Mouse (Mus musculus) retina, postnatal 1 day (tissue): ENCODE results near the gene Cacnb4.

Experiments used
- DNase-seq: peaks from one replicate; pipeline ENCODE4 v3.0.0-alpha.2; 2012

Gene Cacnb4

DNA sequence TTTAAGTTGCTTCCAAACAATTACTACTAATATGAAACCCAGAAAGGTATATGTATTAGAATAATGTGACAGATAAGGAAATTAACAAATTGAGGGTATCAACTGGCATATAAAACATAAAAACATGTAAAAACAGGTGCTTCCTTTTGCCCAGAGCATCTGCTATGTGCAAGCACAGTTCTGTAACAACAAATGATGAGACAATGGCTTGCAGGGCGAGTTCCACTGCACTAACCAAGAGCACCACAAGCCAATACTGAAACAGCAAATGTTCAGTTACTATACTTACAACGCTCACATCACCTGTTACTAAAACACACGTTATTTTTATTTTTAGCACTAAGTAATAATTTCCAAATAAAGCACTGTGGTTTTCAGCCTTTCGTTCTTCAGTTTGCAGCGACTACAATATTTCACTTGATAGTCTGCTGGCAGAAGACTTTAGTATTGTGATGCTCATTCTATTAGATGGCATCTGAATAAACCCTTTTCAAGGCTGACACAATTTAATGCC is 264.1 kb downstream of the Cacnb4 start:
- no peak for DNase-seq

DNA sequence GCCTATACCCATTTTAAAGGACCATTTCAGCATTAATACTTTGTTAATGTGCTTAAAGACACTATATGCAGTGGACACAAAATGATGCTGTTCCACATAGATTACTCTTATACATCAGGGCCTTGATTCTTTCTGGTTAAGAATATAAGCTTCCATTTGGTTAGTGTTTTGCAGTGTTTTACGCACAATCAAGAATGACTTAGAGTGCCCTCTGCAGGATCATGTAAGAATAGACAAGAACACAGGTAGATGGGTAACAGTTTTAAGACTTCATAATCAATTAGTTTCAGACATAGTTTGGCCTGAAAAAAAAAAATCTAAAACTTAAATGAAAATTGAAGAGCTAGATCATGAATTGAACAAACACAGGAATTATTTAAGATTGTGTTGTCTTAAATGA is 270.2 kb downstream of the Cacnb4 start:
- no peak for DNase-seq

DNA sequence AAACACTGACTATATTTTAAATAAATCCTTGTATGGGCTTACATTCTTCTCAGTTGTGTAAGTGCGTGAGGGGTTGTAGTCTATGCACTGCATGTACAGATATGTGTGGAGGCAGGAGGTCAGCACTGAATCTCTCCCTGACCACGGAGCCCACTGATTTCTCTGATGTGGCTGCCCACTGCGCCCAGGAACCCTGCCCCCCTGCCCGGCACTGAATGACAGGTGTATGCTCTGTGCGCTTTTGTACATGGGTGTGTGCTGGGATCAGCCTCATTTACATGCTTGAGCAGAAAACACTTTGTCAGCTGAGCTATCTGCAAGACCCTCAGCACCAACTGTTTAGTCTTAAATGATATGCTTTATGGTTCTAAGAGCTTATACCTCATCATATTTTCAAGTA is 271.4 kb downstream of the Cacnb4 start:
- DNase-seq, result no peak

DNA sequence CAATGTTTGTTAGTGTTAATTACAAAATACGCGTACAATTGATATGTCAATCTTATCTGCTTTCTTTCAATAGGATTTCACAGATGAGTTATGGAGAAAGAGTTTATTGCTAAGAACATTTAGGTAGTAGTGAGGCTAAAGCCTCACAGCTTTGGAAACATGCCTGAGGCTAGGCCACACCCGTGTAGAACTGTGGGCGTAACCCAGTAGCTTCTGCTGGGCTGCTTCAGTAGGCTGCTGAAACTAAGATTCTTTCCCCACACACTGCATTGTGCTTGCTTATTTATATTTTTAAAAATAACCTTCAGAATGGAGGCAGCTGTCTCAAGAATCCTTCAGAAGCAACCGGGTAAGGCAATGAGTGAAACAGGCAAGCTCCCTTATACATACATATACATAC is 282.1 kb downstream of the Cacnb4 start:
- no peak for DNase-seq

DNA sequence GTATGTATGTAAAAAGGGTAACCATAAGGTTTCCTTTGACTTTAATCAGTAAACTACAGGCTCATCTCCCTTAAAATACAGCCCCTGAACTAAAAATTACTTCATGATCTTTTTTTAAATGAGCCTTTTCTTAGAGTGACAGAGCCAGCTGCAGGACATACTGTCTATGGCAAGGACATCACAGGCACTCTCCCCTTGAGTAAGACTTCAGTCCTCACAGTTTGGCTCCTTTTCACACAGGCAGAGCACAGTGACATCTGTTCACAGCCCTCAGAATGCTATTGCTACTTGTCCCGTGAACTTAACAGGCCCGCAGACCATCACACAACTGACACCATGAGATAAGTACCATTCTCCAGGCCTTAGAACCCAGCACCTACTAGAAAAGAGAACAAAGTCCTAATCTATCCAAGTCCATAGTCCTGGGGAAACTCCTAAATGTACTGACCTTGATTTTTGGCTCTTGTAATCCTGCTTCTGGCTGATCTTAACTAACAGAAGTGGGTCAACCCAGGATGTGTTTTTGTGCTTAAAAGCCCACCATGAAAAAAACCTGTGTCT is 286.1 kb downstream of the Cacnb4 start:
- DNase-seq, result no peak

DNA sequence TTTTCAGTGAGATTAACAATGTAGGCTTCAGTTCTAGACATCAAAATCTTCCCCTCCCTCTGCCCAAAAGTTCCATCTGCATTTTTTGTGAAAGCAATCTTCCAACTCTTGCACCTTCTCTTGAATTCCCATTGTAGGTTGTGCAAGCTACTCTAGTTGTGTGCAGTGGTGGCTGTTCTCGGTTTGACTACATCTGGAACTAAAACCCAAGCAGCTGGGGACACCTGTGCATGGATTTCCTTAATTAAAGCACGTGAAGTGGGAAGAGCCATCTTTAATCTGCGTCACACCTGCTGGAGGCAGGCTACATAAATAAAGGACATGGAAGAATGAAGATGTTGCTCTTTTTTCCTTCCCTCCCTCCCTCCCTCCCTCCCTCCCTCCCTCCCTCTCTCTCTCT is 286.7 kb downstream of the Cacnb4 start:
- no peak for DNase-seq

DNA sequence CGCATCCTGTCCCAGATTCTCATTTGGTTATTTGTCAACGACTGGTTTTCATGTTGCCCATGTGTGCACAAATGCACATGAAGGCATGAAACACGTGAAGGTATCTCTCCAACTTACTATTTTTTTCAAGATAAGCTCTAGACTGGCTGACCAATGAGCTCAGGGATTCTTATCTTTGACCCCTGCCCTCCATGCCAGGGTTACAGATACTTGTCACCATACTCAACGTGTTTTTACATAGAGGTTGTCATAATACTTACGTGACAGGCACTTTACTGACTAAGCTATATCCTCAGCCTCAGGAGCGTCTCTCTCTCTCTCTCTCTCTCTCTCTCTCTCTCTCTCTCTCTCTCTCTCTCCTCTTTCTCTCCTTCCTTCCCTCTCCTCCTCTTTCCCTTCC is 290.2 kb downstream of the Cacnb4 start:
- no peak for DNase-seq

DNA sequence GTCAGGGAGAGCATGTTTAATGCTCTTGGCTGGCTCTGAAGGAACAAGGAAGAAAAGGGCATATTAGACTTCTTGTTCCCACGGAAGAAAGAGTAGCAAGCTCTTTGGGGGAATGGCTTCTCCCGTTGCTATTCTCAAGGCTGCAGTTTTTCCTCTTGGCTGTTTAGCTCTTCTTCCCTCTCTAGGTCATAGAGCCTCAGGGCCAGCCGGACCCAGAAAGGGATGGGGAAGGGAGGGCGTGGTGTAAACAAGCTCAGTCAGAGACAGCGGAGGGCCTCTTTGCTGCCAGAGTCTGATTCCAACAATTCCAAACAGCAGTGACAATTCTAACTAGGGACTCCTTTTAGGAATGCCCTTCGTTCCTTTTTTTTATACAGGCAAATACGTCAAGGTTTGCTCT is 290.6 kb downstream of the Cacnb4 start:
- no peak for DNase-seq

DNA sequence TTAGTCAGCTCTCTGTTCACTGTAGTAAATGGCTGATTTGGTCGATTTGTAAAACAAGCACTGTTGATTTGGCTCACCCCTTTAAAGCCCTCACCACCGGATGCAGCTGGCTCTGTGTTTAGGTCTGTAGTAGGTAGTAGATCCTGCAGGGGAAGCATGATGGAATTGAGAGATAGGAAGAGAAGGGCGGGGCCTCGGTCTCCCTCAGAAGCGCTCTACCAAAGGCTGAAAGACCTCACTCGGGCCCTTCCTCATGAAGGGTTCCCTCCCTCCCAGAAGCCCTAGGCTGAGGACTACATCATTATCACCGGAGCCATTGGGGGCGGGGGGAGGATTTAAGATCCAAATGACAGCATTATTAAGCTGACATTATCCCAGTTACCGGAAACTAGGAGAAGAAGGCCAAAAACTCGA is 297.8 kb downstream of the Cacnb4 start:
- DNase-seq, result no peak

DNA sequence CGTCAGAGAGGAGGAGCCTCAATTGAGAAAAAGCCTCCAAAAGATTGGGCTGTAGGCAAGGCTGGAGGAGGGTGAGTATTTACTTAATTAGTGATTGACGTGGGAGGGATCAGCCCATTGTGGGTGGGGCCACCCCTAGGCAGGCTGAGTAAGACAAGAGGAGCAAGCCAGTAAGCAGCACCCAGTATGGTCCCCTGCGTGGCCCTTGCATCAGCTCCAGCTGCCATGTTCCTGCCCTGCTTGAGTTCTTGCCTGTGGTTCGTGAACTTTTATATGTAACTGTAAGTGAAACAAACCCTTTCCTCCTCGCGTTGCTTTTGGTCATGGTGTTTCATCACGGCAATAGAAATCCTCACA is 298.2 kb downstream of the Cacnb4 start, which contains the start of gene Neb:
Gene Neb (minus strand): TSS at position 27 of the 357 bp plus-strand sequence.
- peak; percentile 10 for DNase-seq
